Mouse (Mus musculus) c-Kit-positive CD71-negative TER-119-negative erythroid progenitor cells, embryonic 14.5 days (primary cell): ENCODE measurements around the gene Actb.

Experiments
- DNase-seq: peaks from one replicate; pipeline ENCODE4 v3.0.0-alpha.2; 2013; ENCODE audit warnings: low read depth

The Actb gene

GRCm38 (mm10) chr5:142876896-142877295, 29.7 kb downstream of the Actb start:
- no peak for DNase-seq

DNA sequence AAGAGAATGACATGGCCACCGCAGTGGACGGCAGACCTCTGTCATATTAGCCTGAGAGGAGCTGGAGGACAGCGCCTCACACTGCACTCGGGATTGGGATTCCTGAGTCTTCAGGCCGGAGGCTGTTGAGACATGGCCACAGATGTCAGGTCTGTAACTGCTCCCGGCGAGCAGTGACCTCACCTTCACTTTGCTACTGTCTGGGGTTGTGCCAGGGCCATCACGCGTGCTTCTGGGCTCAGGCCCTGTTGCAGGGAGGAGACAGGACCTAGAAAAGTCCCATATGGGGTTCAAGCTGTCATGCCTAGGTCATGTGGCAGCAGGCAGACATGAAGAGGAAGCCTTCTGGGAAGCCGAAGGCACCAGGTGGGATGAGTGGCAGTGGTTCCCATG, 31.0 kb downstream of the Actb start:
- no peak for DNase-seq

GRCm38 (mm10) chr5:142874791-142875512, 31.6 kb downstream of the Actb start:
- no peak for DNase-seq

GRCm38 (mm10) chr5:142873718-142874117, 32.8 kb downstream of the Actb start:
- no peak for DNase-seq

GRCm38 (mm10) chr5:142871765-142872164, 34.8 kb downstream of the Actb start:
- no peak for DNase-seq

GRCm38 (mm10) chr5:142869463-142869862, 37.1 kb downstream of the Actb start:
- DNase-seq = no peak

DNA sequence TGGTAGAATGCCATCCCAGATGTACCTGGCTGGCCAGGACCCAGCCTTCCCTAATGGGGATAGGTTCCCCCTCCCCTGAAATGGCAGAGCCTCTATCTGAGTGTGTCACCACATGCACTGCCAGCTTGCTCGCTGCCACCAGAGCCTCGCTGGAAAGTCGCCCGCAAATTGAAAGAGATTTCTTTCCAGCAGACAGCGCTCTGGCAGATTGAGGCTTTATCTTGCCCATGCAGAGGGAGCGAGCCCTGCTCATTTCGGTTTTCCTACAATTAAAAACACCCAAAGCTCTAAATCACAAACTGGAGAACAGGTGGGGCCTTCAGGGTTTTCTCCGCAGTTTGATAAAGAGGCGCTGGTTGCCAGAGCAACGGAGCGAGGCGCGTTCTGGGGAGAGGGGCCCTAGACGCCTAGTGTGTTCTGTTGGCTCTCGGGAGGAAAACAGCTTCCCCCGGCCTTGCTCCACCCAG, 48.8 kb downstream of the Actb start:
- no peak for DNase-seq

GRCm38 (mm10) chr5:142856408-142856807, 50.1 kb downstream of the Actb start:
- DNase-seq = no peak

DNA sequence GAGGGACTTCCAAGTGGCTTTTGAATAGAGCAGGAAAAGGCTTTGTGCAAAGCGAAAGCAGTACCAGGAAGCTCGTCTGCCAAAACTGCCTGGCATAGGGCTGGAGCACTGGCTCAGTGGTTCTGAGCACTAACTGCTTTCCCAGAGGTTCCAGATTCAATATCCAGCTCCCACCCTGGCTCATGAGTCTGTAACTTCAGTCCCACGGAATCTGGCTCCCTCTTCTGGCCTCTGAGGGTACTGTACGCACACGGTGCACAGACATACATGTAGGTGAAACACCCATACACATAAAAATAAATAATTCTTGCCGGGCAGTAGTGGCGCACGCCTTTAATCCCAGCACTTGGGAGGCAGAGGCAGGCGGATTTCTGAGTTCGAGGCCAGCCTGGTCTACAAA, 51.7 kb downstream of the Actb start:
- peak; percentile 53 for DNase-seq

- no peak for DNase-seq
Observed at GRCm38 (mm10) chr5:142853585-142853984, 53.0 kb downstream of the Actb start.
